Mouse (Mus musculus) brown adipose tissue, adult 24 weeks (tissue): ENCODE results near the gene Rpp21. TPM values are rescaled to one million over a fixed set of nuclear protein-coding genes. Genes with fewer than 3 reads are reported as not detected.

Experiments used
- H3K27ac ChIP-seq: fragments of 200-500 bp; replicated peaks from 2 replicates; pipeline ENCODE4 v1.5.1; 2012; ENCODE audit warnings: low read depth, mild to moderate bottlenecking, low read length
- H3K4me1 ChIP-seq: fragments of 200-500 bp; 2 replicates; pipeline ENCODE4 v1.6.1; 2012; ENCODE audit warnings: low read length, mixed read lengths; ENCODE audit not compliant: control insufficient read depth, insufficient read depth, insufficient read length
- H3K4me3 ChIP-seq: fragments of 200-500 bp; 2 replicates; pipeline ENCODE4 v1.5.1; 2012; ENCODE audit warnings: low read depth, mild to moderate bottlenecking, low read length, moderate library complexity; ENCODE audit not compliant: insufficient read depth
- polyA plus RNA-seq: library from polyadenylated mRNA; stranded (reverse); fragments of >200 nt; gene quantifications from 2 replicates; pipeline ENCODE4 v1.2.4, GENCODE M21; 2012; ENCODE audit not compliant: missing spikeins, insufficient read depth, insufficient read length

Rpp21 gene
- polyA plus RNA-seq, 1 experiment, result 66.3 TPM

DNA sequence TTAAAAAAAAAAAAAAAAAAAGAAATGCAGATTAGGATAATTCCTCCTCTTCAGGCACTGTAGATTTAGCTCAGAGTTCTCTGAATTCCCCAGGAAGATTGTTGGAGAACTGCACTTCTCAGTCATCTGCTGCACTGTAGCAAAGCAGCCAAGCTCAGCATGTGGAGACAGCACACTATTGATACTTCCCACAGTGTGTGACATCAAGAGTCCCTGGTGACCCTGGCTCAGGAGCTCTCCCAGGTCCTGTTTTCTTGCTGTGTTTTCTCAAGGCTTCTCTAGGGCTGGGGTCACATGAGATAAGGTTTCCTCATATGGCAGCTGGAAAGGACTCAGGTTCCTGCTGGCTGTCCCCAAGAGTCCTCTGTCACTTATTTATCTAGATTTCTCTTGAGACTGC is 51.0 kb downstream of the Rpp21 start:
- no peak overlapping the region for H3K27ac ChIP-seq
- H3K4me3 ChIP-seq, result no peak overlapping the region
- H3K4me1 ChIP-seq, result no peaks in the 10 kb centered on the region

GRCm38 (mm10) chr17:36205862-36206261 is 52.0 kb downstream of the Rpp21 start:
- Histone ChIP-seq H3K4me3 (peak overlapping the region; percentile 59), H3K4me1 (no peaks in the 10 kb centered on the region), H3K27ac (no peak overlapping the region)

Other genes with a start within 250 kb of the Rpp21 start
- gene H2-T24, start 237.5 kb downstream of the Rpp21 start, polyA plus RNA-seq, result 3.3 and 3.9 TPM in 2 replicates
- gene H2-T23, start 225.2 kb downstream of the Rpp21 start, polyA plus RNA-seq, result 16.3 and 22.1 TPM in 2 replicates
- gene H2-T22, start 215.3 kb downstream of the Rpp21 start, polyA plus RNA-seq, result 57.5 and 83.0 TPM in 2 replicates
- gene Gm6034, start 215.1 kb downstream of the Rpp21 start, polyA plus RNA-seq, result not detected in 2 replicates
- gene Gm11127, start 199.7 kb downstream of the Rpp21 start, polyA plus RNA-seq, result not detected in 2 replicates
- gene Gm19684, start 136.4 kb downstream of the Rpp21 start, polyA plus RNA-seq, result not detected in 2 replicates
- gene Gm7030, start 128.6 kb downstream of the Rpp21 start, polyA plus RNA-seq, result not detected in 2 replicates
- gene Gm8909, start 89.5 kb downstream of the Rpp21 start, polyA plus RNA-seq, result not detected in 2 replicates
- gene H2-T3, start 67.8 kb downstream of the Rpp21 start, polyA plus RNA-seq, result not detected in 2 replicates
- 5.5 and 6.2 TPM in 2 replicates for gene Trim39, start 14.2 kb upstream of the Rpp21 start, polyA plus RNA-seq
- not detected in 2 replicates for gene H2-M10.2, start 28.4 kb upstream of the Rpp21 start, polyA plus RNA-seq
- gene H2-M10.1, start 68.1 kb upstream of the Rpp21 start, polyA plus RNA-seq, result not detected in 2 replicates
- gene H2-M10.3, start 110.3 kb upstream of the Rpp21 start, polyA plus RNA-seq, result not detected in 2 replicates
- not detected in 2 replicates for gene H2-M10.4, start 204.3 kb upstream of the Rpp21 start, polyA plus RNA-seq